Mouse (Mus musculus) lung, postnatal 0 days (tissue): Measurements from ENCODE around the gene Gm21750.

Experiments
- CTCF ChIP-seq: IDR thresholded peaks from 2 replicates; pipeline ENCODE4 v1.5.1; 2016; ENCODE audit warnings: antibody characterized with exemption, mild to moderate bottlenecking
- EP300 ChIP-seq: IDR thresholded peaks from 2 replicates; pipeline ENCODE4 v1.6.1; 2016; ENCODE audit warnings: antibody characterized with exemption, mild to moderate bottlenecking, control low read depth

GRCm38 (mm10) chr14:73620880-73621279, 40.1 kb upstream of the Gm21750 start:
- TF ChIP-seq CTCF, result no peak
- TF ChIP-seq EP300, result no peak
